Mouse (Mus musculus) megakaryocyte, embryonic 14.5 days (primary cell): ENCODE results near the gene Prdm5.

Experiments
- FLI1 ChIP-seq: IDR thresholded peaks from 2 replicates; pipeline ENCODE4 v1.6.1; 2012; ENCODE audit warnings: low read length, inconsistent platforms, mixed read lengths
- GATA1 ChIP-seq: IDR thresholded peaks from 3 replicates; pipeline ENCODE4 v1.6.1; 2012; ENCODE audit warnings: mixed read lengths, low read length, inconsistent platforms, borderline replicate concordance

- TF ChIP-seq FLI1 (no peak), GATA1 (no peak)
These were observed 144.8 kb downstream of the Prdm5 start for GRCm38 (mm10) chr6:65923501-65924084.
